Mouse (Mus musculus): Measurements from ENCODE around the gene Fdps.

The Fdps gene

DNA sequence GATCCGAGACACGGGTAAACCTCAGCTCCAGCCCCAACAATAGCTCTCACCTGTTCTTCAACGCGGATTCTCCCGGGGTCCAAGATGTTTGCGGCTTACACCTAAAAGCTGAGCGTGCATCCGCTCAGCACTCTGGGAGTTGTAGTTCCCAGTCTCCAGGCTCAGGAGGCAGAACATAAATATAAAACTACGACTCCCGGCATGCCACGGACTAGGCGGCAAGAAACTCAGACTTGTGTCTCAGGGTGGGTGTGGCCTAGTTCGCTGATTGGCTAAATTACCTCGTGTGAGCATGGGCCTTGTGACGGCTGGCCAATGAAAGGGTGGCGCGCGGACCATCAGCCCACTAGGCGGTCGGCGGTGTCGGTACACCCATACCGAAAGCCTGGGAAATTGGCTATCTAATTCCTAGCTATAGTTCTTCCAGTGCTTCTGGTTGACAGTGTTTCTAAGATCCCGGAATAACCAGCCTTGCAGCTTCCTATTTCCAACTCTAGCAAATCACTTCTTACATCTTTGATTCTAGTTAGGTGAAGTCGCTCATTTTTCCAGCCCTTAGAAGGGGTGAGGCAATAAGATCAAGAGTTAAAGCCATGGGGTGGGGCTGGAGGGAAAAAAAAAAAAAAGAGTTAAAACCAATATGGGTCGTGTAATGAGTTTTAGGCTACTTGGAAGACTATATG lies at the start of gene Fdps:
TSS of gene Fdps (minus strand) at position 148 of the 683 bp plus-strand sequence.
- peak; percentile 98 for DNase-seq (ENCODE audit: low read depth, low spot score)

DNA sequence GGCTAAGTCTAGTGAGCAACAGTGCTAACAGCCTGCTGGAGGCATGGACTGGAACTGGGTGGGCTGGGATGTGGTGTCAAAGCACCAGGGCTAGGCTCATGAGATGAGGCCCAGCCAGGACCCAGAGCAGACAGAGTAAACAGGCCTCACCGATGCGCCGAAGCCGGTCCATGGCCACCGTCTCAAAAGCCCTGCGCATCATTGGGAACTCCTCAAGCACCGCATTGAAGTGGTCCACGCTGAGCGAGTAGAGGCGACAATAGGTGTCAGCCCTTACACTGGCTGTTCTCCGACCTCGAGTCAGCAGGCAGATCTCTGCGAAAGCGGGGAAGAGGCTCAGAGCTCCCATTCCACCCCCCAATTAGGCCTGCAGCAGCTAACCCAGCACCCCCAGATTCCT lies 46.8 kb upstream of the Fdps start:
- no peak for DNase-seq (ENCODE audit: low read depth, low spot score)

DNA sequence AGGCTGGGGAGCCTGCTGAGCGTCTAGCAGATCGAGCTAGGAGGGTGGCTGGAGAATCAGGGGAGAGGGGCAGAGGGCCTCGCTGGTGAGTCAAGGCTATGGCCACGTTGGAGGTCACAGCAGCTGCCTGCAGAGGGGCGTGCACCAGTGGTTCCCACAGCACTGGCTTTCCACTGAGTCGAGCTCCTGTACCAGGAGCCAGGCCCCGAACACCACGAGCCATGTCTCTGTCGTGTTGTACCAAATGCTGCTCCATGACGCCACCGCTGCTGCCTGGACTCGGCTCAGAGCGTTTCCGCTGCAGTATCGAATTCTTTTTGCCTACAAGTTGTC lies 46.2 kb upstream of the Fdps start:
- peak; percentile 16 for DNase-seq (ENCODE audit: low read depth, low spot score)

- DNase-seq (ENCODE audit: low read depth, low spot score), result no peak
Measured at GRCm38 (mm10) chr3:89147101-89147978, 45.6 kb upstream of the Fdps start.

DNA sequence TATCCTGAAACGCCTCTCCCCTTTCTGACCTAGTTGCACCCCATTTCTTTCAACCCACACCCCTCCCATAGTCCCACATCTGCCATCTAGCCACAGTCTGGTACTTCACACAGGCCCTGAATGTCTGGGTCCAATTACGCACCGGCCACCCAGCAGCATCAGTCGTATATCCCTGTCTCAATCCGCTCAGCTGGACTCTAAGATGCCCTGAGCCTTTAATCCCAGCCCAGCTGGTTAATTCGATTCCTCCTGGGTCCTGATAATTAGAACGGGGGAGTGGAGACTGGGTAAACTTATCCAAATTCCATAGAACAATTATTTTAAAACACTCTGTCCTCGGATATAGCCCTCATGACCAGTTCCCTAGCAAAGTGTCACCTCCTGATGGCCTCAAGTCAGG lies 43.8 kb upstream of the Fdps start:
- DNase-seq (ENCODE audit: low read depth, low spot score), result no peak

GRCm38 (mm10) chr3:89144821-89145220 lies 43.1 kb upstream of the Fdps start:
- no peak for DNase-seq (ENCODE audit: low read depth, low spot score)

DNA sequence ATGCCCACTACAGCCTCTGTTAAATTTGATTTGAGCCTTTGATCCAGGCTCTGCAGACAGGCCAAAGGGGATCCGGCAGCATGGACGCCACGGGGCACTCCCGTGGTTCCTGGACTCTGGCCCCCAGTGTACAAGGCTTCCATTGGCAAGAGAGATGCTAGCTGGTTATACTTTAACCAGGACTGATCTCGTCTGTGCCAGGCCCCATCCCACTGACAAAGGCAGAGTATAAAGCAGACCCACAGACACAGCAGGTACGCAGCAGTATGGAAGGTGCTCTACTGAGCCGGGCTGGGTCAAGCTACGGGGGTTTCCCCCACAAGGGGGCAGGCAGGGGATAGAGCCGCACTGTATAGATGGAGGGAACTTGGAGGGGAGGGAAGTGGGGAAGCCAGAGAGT lies 34.6 kb upstream of the Fdps start:
- DNase-seq (ENCODE audit: low read depth, low spot score), result no peak

DNA sequence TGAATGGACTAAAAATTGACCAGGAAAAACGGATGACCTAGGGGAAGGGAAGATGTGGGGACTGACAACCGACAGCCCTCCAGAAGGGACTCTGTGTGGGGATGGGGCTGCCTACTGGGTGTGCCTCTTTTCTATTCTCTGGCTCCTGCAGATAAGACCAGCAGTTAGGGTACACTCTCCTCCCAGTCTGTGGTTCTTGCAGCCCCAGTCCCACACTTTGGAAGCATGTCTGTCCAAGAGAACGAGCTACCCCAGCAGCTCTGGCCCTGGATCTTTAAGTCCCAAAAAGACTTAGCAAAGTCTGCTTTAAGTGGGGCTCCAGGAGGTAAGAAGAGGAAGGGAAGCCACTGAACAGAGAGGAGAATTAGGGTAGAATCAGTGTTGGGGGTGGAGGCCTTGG lies 34.2 kb upstream of the Fdps start, which contains the start of gene Pklr:
TSS of gene Pklr (plus strand) at position 185 of the 400 bp plus-strand sequence.
- no peak for DNase-seq (ENCODE audit: low read depth, low spot score)

DNA sequence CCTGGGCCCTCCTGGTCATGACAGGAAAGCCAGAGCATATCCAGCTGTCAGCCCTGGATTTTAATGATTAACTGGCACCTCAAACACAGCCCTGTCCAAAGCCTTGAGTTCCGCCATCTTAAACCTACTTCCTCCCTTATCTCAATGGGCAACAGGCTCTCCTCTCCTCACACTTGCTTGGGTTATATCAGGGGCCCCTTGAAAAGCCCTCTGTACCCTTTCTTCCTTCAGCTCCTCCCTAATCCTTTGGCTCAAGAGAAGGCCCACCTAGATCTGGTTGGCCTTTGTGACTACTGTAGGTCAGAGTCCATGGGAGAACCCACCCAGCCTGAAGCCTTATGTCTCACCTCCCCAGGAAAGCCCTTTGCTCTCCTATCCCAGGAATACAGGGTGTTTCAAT lies 32.0 kb upstream of the Fdps start:
- no peak for DNase-seq (ENCODE audit: low read depth, low spot score)

DNA sequence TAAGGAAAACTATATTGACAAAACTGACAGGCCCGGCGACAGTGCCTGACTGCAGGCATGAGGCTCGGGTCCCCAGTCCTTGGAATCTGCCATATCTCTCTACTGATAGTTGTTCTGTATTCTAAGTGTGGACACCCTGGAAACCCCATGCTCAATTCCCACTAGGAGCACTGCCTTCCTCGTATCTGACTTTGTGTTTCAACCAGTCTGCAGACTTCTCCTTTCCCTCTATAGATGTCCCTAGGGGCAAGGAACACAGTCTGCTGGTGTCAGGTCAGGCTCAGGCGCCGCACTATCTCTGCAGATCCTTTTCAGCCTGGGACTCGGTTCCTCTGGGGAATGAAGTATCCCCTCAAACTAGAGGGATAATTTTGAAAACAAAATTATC lies 31.3 kb upstream of the Fdps start:
- DNase-seq (ENCODE audit: low read depth, low spot score), result no peak

- peak; percentile 17 for DNase-seq (ENCODE audit: low read depth, low spot score)
Measured at GRCm38 (mm10) chr3:89132285-89133062, 30.7 kb upstream of the Fdps start.

DNA sequence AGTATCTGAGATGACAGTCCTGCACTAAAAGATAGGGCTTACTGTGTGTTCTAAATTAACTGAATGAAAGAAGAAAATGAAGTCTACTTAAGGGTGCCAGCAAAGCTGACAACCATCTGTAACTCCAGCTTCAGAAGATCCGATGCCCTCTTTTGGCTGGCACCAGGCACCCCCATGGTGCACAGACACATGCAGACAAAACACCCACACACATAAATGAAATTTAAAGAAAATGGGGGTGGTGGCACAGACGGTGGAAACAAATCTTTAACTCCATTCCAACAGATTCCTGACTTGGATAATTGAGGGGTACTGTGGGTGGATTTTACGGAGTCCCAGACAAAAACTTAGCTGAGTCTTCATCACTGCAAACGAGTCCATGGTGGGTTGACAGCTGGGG lies 30.1 kb upstream of the Fdps start:
- DNase-seq (ENCODE audit: low read depth, low spot score), result no peak

DNA sequence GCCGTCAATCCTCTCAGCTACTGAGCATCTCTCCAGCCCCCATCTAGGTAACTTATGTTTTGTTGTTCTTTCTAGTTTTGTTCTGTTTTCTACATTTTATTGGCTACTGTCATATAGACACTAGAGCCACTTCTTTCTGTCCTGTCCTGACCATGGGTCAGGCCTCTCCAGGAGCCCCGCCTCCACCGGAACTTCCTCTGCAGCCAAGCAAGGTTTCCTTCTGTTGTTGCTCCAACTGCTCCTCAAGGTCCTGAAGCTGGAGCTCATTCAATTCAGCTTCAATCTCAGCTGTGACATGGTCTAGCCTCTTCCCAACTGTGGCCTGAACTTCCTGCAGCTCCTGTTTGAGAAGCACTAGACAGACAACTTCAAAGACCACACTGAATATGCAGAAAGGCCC lies 28.1 kb upstream of the Fdps start:
- no peak for DNase-seq (ENCODE audit: low read depth, low spot score)

DNA sequence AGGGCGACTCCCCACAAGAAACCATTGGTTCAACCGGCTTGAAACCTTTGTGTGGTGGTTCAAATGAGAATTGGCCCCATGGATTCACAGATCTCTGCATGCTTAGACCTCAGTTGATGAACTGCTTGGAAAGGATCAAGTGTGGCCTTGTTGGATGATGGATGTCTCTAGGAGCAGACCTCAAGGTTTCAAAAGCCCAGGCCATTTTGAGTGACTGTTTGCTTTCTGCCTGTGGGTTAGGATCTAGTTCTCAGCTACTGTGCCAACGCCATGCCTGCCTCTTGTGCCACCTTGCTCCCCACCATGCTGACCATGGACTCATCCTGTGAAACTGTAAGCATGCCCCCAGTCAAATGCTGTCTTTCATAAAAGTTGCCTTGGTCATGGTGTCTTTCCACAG lies 24.2 kb upstream of the Fdps start:
- DNase-seq (ENCODE audit: low read depth, low spot score), result no peak

DNA sequence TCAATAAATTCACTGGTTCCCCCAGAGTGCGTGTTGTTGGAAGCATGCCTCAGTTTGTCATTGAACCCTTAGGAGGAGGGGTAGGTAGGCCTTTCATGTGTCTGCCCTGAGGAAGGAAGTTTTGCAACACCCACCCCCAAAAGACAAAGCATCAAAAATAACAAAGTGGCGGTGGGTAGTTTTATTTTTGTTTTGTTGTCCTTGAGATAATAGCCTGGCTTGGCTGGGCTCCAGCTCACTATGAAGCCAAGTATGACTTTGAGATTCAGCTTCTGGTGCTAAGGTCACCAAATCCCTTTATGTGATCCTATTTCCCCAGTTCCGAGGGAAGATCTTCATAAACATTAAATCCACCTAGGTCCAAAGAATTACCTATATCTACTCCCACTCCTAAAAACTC lies 22.5 kb upstream of the Fdps start:
- no peak for DNase-seq (ENCODE audit: low read depth, low spot score)

- DNase-seq (ENCODE audit: low read depth, low spot score), result no peak
Measured at GRCm38 (mm10) chr3:89123313-89123712, 21.6 kb upstream of the Fdps start.

GRCm38 (mm10) chr3:89115522-89115921 lies 13.8 kb upstream of the Fdps start:
- peak; percentile 63 for DNase-seq (ENCODE audit: low read depth, low spot score)

DNA sequence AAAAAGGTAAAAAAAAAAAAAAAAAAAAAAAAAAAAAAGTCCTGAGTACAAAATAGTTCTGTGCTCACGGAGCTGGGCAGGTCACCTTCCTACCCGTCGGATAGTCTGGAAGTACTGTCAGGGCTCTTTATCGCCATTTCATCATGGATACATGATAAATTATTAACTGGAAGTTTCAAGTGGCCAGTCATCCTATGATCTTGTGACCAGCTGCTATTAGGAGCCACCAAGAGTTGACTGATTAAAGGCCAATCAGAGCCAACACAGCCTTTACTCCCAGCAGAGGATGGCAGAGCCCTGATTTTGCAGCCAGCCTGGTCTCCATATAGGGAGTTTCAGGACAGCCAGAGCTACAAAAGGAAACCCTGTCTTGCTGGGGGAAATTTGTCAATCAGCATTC lies 11.3 kb upstream of the Fdps start:
- no peak for DNase-seq (ENCODE audit: low read depth, low spot score)

GRCm38 (mm10) chr3:89108146-89108545 lies 6.4 kb upstream of the Fdps start:
- DNase-seq (ENCODE audit: low read depth, low spot score), result no peak

GRCm38 (mm10) chr3:89107545-89107944 lies 5.8 kb upstream of the Fdps start:
- no peak for DNase-seq (ENCODE audit: low read depth, low spot score)

- DNase-seq (ENCODE audit: low read depth, low spot score), result no peak
Measured at GRCm38 (mm10) chr3:89106881-89107280, 5.1 kb upstream of the Fdps start.

DNA sequence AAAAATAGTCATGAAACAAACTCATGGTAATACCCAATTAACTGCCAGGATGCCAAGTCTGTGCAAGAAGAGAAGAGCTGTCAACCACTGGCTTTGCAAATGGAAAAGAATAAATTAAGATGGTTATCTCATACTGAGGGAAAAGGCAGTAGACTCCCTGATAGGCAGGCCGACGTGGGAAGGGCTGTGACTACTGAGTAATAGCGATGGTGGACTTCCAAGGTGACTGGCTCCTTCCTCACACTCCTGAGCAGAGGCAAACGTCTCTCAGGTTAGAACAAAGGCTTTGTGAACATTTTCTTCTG lies 1.5 kb upstream of the Fdps start:
- no peak for DNase-seq (ENCODE audit: low read depth, low spot score)

All from CD4-positive helper T cell, adult 2 months (primary cell).